Mouse (Mus musculus) testis, postnatal 14 days (tissue): ENCODE data around the gene Arhgap25.
A peak's percentile ranks its signal among the peaks of the same experiment; 100 is the strongest.
"Not testable (repeated sequence)": the region's sequence is repeated elsewhere in the genome, so short reads cannot be mapped to it uniquely, and the experiment has no call there.

Experiments used
- DNase-seq: peaks from one replicate; pipeline ENCODE4 v3.0.0; 2021; ENCODE audit warnings: low spot score

Arhgap25 gene

GRCm38 (mm10) chr6:87535651-87536050 is 2.6 kb upstream of the Arhgap25 start:
- DNase-seq: no peak

- DNase-seq: no peak
Observed at GRCm38 (mm10) chr6:87534855-87535575, 2.0 kb upstream of the Arhgap25 start.

GRCm38 (mm10) chr6:87531456-87532015 is 1.5 kb downstream of the Arhgap25 start:
- DNase-seq: no peak

- no peak for DNase-seq
Observed at GRCm38 (mm10) chr6:87530386-87530785, 2.7 kb downstream of the Arhgap25 start.

- no peak for DNase-seq
Observed at GRCm38 (mm10) chr6:87527846-87528557, 5.1 kb downstream of the Arhgap25 start.

- no peak for DNase-seq
Observed at GRCm38 (mm10) chr6:87527366-87527765, 5.7 kb downstream of the Arhgap25 start.

GRCm38 (mm10) chr6:87525126-87525525 is 7.9 kb downstream of the Arhgap25 start:
- no peak for DNase-seq

GRCm38 (mm10) chr6:87524281-87524680 is 8.8 kb downstream of the Arhgap25 start:
- DNase-seq: no peak

- DNase-seq: no peak
Observed at GRCm38 (mm10) chr6:87523736-87524135, 9.3 kb downstream of the Arhgap25 start.

- no peak for DNase-seq
Observed at GRCm38 (mm10) chr6:87523085-87523484, 10.0 kb downstream of the Arhgap25 start.

- DNase-seq: no peak
Observed at GRCm38 (mm10) chr6:87522236-87522635, 10.8 kb downstream of the Arhgap25 start.

- DNase-seq: not testable (repeated sequence)
Observed at GRCm38 (mm10) chr6:87521705-87522104, 11.4 kb downstream of the Arhgap25 start.

GRCm38 (mm10) chr6:87520572-87520971 is 12.5 kb downstream of the Arhgap25 start:
- DNase-seq: no peak

GRCm38 (mm10) chr6:87519809-87520208 is 13.2 kb downstream of the Arhgap25 start:
- no peak for DNase-seq

GRCm38 (mm10) chr6:87518622-87519021 is 14.4 kb downstream of the Arhgap25 start:
- no peak for DNase-seq

- no peak for DNase-seq
Observed at GRCm38 (mm10) chr6:87517753-87518409, 15.2 kb downstream of the Arhgap25 start.

GRCm38 (mm10) chr6:87514321-87514720 is 18.7 kb downstream of the Arhgap25 start:
- DNase-seq: no peak

GRCm38 (mm10) chr6:87513046-87513767 is 19.9 kb downstream of the Arhgap25 start:
- DNase-seq: peak; percentile 27

GRCm38 (mm10) chr6:87510999-87511398 is 22.1 kb downstream of the Arhgap25 start:
- no peak for DNase-seq

GRCm38 (mm10) chr6:87509806-87510205 is 23.3 kb downstream of the Arhgap25 start:
- DNase-seq: no peak

- no peak for DNase-seq
Observed at GRCm38 (mm10) chr6:87504875-87505274, 28.2 kb downstream of the Arhgap25 start.

- DNase-seq: no peak
Observed at GRCm38 (mm10) chr6:87503976-87504375, 29.1 kb downstream of the Arhgap25 start.
